Mouse (Mus musculus): ENCODE measurements around the gene Cdk20.
A peak's percentile ranks its signal among the peaks of the same experiment; 100 is the strongest.
"Not testable (repeated sequence)": the region's sequence is repeated elsewhere in the genome, so short reads cannot be mapped to it uniquely, and the experiment has no call there.

Cdk20 gene

DNA sequence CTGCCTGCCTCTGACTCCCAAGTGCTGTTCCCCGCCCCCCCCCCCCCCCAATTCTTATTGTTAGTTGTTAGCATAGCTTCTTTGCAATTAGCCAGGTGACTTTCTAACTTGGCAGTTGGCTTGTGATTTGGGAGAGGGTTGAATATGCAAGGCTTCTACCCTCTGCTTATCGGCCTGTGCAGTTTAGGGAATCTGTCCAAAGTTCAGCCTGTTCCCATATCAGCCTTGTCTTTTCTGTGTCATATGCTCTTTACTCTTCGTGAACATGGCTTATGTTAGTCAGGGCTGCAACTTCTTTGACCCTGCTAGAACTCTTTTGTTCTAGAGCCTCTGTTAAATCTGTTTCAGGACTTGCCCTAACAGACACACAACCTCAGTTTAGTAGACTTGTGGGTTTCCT is 7.8 kb upstream of the Cdk20 start:
- DNase-seq: no peak

DNA sequence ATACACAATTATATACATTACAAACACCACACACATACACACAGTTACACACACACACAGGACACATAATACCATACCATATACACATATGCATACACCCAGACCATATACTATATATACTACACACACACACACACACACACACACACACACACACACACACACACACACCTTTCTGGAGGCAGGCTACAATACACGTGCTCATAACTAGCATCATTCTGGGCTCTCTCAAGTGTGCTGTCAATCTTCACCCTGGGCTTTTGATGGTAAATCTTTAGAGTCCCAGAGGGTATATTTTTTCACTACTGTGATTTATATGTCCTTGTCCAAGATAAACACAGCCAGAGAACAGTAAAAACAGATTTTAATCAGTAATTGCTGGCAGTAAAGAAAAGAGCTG is 6.8 kb upstream of the Cdk20 start:
- DNase-seq: no peak

DNA sequence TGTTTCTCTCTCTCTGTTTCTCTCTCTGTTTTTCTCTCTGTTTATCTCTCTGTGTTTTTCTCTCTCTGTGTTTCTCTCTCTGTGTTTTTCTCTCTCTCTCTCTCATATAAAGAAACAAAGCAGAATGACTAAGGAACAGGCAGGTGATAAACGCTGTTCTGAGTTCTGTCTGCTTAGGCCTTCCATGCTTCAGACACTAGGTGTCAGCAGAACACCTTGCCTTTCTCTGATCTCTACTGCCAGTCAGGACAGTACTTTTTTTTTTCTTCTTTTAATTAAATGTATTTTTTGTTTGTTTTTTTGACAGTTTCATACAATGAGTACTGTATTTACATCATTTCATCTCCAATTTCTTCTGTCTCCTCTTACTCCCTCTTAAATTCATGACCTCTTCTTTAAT is 2.8 kb upstream of the Cdk20 start:
- DNase-seq: no peak

DNA sequence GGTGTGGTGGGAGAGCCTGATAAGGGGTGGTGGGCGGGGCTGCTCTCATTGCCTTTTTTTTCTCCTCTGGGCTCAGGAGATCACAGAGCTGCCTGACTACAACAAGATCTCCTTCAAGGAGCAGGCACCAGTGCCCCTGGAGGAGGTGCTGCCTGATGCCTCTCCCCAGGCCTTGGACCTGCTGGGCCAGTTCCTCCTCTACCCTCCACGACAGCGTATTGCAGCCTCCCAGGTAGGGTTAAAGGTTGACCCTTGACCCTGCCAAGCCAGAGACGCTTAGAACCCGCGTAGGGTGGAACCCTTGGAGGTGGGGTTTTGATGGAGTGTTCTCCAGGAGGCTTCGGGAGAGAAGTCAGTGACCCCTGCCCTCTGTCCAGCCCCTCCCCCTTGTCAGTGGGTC is 5.7 kb downstream of the Cdk20 start:
- DNase-seq: no peak

DNA sequence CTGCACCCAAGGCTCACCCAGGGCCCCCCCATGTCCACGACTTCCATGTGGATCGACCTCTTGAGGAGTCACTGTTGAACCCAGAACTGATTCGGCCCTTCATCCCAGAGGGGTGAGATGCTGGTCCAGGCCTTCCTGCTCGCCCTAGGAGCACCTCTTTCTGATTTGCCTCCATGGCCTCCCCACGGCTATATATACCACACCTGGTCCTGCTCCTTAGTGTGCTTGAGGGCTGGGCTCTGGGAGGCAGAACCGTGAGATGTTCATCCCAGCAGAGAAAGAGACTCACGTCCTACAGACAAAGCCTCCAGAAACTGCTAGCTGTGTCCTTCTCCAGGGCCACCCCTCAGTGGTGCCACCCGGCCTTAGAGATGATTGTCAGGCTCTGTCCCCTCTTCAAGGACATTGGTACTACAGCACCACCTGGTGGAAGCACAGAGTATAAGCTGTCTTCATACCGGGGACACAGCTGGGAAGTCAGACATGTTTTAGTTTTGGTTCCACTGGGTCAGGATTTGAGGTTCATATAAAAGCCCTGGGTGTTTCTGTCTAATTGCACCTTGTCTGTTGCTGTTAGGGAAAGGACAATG is 6.8 kb downstream of the Cdk20 start:
- peak; percentile 59 for DNase-seq

DNA sequence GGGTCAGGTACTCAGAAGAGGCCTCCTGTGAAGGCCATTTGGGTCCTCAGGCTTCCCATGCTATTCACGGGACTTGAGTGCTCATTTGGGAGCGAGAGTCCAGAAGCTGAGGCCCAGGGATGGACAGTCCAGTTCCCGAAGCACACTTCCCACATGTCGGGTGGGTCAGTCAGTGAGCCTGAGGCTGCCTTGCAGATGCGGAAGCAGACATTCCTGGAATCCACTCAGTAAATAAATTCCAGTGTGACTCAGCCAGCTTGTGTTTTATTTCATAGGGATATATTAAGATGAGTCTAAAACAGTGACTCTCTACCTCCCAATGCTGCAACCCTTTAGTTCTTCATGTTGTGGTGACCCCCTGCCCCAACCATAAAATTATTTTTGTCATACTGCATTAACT is 7.4 kb downstream of the Cdk20 start:
- no peak for DNase-seq

DNA sequence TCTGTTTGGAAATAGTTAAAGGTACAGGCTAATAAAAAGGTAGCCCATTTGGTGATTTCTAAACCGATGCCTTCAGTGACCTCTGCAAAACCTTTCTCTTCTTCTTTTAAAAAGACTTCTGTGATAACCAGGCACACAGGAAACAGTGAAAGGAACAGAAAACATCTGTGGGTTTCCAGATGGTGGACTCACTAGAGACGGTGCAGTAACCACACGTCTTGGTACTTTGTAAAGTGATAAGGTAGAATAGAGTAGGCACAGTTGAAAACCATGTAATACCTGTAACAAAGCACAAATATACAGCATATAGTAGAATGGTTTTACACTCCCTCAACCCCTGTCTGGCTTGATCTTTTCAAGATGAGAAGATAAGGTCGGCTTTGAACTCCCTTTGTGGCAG is 8.5 kb downstream of the Cdk20 start:
- DNase-seq: no peak

DNA sequence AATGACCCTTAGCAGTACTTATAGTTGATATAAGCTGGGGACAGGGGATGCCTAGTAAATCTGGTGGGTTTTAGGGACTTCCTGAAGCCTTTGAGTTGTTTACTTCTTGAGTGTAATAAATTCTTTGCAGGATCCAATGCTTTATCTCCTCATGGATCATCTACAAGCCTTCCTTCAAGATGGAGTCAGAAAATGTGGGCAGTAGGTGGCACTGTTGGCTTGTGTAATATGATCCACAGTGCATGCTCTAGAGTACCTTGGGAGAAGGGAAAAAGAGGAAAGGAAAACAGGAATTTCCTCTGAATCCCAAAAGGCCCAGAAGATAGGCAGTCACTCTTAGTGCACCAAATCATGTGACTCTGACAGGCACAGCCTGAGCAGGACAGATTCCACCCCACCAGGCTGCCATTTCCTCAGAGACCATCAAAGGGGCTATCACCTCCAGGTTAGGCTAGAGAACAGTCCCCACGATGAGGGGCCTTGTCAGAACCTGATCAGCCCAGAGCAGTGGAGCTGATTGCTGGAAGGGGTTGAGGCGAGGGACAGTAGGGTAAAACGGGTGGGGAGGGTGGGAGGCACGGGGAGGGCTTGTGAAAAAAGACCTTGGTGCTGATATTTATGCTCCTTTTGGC is 11.3 kb downstream of the Cdk20 start:
- DNase-seq: peak; percentile 31

DNA sequence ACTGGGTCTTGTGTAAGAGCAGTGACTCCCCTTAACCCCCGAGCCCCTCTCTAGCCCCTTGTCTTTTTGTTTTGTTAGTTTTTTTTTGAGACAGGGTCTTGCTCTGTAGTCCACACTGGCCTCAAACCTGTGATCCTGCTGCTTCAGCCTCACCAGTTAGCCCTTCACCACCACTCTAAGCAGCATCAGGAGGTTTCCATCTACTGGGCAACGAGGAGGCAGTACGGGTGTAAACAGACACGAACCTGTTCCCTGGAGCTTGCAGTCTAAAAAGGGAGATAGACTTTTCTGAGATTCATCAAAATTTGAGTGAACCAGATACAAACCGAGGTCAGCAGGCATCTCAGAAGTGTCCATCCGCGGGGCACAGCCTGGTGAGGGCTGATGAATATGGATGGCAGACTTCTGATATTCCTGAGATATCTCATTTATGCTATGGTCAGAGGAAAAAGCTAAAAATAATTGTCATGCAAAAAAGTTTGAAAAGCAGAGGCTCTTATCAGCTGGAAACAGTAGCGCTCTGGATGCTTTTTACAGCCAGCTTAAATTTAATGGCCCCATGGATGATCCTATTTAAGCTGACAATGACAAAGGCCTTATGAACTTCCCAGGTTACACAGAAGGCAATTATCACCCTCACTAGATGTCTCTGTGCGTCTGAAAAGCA is 13.3 kb downstream of the Cdk20 start:
- DNase-seq: no peak

DNA sequence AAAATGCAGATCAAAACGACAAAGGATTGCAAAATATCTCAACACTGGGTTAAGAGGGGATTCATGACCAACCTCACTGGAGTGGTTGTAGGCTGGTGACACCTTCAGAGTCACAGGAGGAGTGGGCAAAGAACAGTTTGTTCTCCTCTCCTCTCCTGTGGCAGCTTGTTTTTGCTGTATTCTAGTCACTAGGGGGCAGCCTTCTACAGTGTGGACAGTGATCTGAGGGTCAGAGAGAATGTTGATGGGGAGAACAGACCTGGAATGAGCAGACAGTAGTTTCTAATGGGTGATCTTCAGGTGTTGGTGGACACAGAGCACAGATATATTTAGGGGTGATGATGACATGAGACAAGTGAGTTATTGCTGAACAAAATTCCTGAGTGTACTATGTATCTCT is 15.8 kb downstream of the Cdk20 start:
- DNase-seq: no peak

DNA sequence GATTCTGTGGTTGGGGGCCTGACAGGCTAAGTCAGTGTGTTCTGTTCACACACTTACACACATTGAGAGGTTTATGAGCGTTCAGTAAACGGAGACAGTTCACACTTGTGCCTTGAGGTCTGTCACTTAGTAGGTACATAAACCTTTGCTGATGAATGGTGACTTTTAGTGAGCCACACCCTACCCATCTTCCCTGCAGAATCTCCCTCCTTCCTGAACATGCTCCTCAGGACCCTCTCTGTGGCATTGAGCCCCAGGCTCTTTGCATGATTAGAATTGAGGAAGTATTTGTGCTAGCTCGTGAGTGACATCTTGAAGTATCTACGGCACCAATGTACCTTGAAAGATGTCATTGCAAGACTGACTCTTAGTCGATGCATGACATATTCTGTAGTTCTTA is 16.6 kb downstream of the Cdk20 start:
- no peak for DNase-seq

DNA sequence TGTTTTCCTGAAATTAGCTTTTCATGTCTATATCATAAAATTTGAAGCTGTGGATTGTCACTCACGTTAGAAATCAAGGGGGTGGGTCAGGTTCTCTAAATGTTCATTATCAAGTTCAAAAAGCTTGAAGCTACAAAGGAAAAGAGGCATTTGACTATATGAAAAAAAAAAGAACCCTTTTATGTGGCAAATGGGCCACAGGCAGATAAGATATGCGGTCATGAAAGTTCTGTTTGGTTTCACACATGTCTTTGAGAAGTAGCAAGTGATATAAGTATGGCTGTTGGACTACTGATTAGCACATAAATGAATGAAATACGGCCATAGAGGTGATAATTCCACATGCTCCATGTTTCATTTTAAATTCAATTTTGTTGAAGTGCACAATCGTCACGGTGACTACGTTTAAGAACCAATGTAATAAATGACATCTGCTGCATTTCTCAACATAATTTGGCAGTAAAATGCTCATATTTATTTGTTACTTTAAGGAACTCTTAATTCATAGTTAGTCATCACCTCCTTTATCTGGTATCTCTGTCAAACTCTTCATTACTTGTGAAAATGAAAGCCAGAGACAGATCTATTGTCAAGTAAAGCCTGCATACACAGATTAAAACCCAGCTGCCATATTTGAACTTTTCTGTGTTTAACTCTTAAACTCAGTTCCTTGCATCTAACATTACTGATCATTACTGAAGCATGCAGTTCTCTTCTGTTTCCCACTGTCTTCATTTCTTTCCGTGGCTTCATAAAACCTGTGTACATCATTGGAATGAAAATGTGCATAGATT is 18.1 kb downstream of the Cdk20 start:
- DNase-seq: no peak

DNA sequence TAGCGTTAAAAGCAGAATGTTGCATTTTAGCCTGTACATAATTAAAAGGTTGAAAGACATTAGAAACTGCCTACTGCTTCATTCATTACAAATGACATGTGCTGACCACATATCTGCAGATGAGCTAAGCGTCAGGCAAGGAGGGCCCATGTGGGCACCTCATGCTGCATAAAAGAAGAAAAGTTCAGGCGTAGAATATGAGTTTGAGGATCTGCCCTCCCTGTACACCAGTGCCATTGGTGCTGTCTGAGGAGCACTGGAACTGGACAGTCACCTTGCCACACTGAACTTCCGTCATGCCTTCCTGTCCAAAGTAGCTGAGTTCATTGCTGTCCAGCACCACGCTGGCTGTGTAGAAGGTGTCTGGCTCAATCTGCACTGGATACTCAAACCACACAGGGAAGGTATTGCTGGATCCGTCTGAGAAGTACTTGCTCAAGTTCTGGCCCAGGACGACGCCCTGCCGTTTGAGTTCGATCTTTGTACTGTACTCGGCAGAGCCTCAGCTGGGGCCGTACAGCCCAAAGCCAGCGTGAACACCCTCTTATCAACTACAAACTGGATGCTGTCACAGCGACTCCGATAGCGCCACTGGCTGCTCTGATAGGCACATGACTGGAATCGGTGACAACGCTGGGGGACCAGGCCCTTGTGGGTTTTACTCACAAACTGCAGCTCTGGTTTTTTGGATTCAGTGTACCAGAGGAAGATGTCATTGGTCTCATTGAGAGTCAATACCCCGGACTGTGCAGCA is 25.3 kb downstream of the Cdk20 start:
- not testable (repeated sequence) for DNase-seq

DNA sequence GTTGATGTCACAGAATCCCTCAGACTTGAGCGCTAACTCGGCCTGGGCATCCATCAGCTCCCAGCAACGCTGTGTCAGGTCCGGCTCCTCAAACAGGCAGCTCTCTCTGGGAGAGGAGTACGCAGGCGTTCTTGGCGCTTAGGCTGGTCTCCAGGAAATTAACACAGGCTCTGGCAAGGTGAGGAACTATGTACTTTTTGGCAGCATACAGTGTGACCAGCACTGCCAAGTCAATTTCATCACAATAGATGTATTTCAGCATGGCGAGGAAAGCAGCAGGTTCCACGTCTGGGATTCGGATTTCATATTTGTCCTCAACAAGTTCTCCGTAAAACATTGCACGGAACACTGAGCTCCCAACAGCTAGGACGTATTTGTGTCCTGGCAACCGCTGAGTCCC is 26.1 kb downstream of the Cdk20 start:
- DNase-seq: no peak

DNA sequence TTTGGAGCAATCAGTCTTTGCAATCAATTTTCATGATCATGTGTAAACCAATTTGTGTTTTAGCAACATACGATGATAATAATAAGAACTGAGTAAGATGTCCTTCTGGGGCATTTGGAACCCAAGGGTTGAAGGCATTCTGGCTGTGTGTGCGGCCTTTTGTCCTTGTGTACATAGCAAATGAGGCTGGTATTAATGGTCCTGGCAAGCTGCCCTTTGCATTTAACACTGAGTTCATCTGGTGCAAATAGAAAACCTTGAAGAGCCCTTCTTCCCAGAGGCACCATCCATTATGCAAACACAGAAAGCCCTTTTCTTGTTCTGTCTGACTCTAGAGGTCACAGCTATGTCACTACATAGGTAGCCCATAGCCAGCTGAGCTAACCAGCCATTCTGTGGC is 30.5 kb downstream of the Cdk20 start:
- peak; percentile 28 for DNase-seq

DNA sequence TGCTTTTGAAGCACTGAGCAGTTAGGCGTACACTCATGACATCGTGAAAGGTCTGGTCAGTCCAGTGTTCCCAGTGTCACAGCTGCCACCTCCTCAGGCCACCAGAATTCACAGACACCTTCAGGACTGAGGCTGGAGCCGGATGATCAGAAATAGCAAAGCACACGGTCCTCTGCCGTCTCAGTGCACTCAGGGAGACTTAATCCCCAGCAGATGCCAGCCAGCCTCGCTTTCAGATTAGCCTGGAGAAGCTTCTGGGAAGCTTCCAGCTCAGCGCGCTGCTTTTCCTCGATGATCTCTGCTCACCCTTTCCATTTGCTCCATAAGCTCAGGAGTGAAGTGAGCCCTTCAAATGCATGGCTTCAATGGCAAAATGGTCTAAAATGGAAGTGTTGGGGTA is 33.1 kb downstream of the Cdk20 start:
- DNase-seq: no peak

DNA sequence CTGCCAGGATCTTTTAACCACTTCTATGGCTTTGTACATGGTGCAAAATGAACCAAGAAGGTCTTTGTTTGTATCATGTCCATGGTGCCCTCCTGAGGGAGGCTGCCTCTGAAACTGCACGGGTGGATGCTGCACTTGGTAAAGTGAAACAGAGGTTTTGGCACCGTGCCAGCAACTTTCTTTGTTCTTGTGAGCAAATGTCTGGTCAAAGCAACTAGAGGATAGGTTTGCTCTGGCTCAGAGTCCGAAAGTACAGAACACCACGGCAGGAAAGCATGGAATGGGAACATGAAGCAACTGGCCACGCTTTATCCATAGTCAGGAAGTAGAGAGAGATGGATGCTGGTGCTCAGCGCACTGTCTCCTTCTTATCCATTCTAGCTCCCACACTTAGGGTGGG is 35.8 kb downstream of the Cdk20 start:
- DNase-seq: no peak

DNA sequence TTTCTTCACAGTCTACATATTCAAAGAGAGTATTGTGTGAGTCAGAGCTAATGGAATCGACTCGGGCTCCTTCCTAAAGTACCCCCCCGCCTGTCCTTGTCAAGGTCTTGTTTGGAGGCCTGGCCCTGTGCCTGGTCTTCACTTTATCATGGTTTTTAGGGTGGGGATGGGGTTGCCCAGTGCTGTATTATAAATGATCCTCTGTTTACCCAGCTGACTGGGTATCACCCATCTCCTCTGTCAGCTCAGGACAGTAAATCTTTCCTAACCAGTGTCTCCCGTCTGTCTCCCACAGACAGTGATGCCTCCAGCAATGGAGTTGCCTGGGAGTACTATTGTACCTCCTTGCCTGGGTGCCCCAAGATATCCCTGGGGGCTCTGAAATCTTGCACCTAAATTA is 45.9 kb downstream of the Cdk20 start:
- DNase-seq: no peak

DNA sequence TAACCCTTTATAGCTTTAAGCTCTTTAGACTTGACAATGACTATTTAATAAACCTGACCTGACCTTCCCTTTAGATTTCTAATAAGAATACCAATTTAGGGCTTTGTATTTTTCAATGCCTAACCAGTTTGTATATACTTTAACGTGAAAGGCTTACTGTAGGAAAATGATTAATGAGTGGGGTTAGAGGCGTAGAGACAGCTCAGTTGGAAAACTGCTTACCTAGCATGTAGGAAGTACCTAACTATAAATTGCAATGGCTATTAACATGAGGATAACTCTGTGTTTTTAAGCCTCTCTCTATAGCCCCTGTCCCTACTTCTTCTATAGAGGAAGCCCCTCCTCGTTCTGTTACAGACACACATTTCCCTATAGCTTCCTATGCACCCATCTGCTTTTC is 47.8 kb downstream of the Cdk20 start:
- no peak for DNase-seq

DNA sequence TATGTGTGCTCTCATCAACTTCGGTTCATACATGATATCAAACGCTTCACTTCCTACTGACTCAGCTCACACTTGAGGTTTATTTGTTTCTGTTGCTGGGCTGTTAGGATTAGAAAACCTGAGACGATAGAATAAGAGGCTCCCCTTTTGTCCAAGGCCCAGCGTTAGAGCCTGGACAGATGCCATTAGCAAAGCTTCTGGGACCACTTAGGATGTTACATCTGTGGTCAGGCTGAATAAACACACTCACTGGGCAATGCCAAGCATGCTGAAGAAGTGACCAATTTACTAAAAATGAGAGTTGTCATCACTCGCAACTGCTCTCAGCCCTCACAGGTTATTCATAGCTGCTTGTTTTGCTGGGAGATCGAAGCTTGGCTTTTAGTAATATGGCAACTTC is 57.8 kb downstream of the Cdk20 start:
- DNase-seq: no peak
